Comparison of ENCODE assay signal across 19 mouse cellular contexts in the genomic region with DNA sequence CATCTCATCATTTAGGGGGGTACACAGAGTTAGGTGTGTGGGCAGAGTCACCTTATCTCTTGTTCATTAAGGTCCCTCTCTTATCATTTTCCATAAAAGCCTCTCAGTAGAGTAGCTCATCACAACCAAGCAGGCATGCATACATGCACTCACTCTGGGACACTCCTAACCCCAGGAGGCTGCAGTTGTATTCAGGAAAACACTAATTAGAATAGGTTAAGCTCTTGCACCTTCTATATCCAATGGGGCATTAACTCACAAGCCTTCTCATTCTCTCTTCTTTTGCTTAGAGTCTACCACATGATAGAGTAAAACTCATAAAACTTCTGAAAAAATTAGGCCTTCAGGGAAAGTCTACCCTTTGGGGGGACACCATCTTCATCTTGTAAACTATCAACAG. TPM values are rescaled to one million over a fixed set of nuclear protein-coding genes. Genes with fewer than 3 reads are reported as not detected.
DNase-seq lines count a peak whose midpoint lies in the region; ATAC-seq and TF ChIP-seq lines count a peak whose summit lies in the region.
"Had no signal": no experiment of that assay in that cellular context is flagged by ENCODE, and none has a peak within 500 bp of the region (broad histone marks: within the 10 kb centered on the region; RNA-seq: fewer than 3 reads in every experiment).

TSS of gene Olfr358 (minus strand) at position 101 of the 400 bp plus-strand sequence.

- H3K4me1 ChIP-seq in lung, postnatal 0 days (ENCODE audit: insufficient read depth, low read depth, low read length) = no peaks in the 10 kb centered on the region

- no peak for ATAC-seq in lung, postnatal 0 days
- ATAC-seq: activated CD4-positive, CD25-positive, alpha-beta regulatory T cell, adult 4 months; CD4-positive, CD25-positive, alpha-beta regulatory T cell, adult 4 months; Patski had no signal

- no peak within 1 kb of the TSS for H3K4me2 ChIP-seq in lung, postnatal 0 days (replicated peaks; ENCODE audit: low read depth, low read length)

- H3K27ac ChIP-seq in lung, postnatal 0 days (ENCODE audit: low read length) = no peak within 1 kb of the TSS

- H3K36me3 ChIP-seq in lung, postnatal 0 days (ENCODE audit: insufficient read depth, low read length) = no peaks in the 10 kb centered on the region
- H3K36me3 ChIP-seq: G1E had no signal

- TF ChIP-seq EP300 in lung, postnatal 0 days (IDR thresholded peaks at IDR 0.05) = no peak

- no peak within 1 kb of the TSS for H3K9ac ChIP-seq in lung, postnatal 0 days (replicated peaks; ENCODE audit: low read depth)

- no peaks in the 10 kb centered on the region for H3K9me3 ChIP-seq in lung, postnatal 0 days (ENCODE audit: low read length)
- H3K9me3 ChIP-seq: G1E had no signal

- DNase-seq in lung, postnatal 0 days (ENCODE audit: low spot score) = peak; percentile 2
- DNase-seq in lung, postnatal 10 days = no peak
- DNase-seq: adrenal gland, adult 2 months; adrenal gland, adult 8-10 months; adrenal gland, postnatal 10 days; adrenal gland, postnatal 14 days; adrenal gland, postnatal 25 days; adrenal gland, postnatal 36 days; B cell, adult 2 months; cerebellum, adult 11 months; cerebellum, adult 11-12 months; cerebellum, adult 18-20 months; cerebellum, adult 2 months had no signal

- H3K27me3 ChIP-seq in lung, postnatal 0 days (replicated peaks; ENCODE audit: insufficient read depth, low read length) = no peaks in the 10 kb centered on the region
- H3K27me3 ChIP-seq: Patski had no signal

- no peak within 1 kb of the TSS for H3K4me3 ChIP-seq in lung, postnatal 0 days (ENCODE audit: low read depth, low read length)

- TF ChIP-seq CTCF in lung, postnatal 0 days (IDR thresholded peaks at IDR 0.05) = no peak

RNA-seq across cellular contexts. Expression of gene Olfr358, which starts in this region (rescaled TPM):
- not detected in 2 replicates for polyA plus RNA-seq in lung, postnatal 0 days (2015; fragmentation: Nextera tagmentation; extraction: Ambion mirVana)
- polyA plus RNA-seq: activated CD4-positive, CD25-positive, alpha-beta regulatory T cell, adult 4 months; adrenal gland, adult 2 months; brain, embryonic 14.5 days; C2C12; CD4-positive, CD25-positive, alpha-beta regulatory T cell, adult 4 months; cerebellum, adult 2 months; G1E; Patski had no signal

Comparison
In these comparisons a context has a peak if more than half of its experiments do, and no peak if none do; other contexts are left out.
1. Peak in DNase-seq in lung, postnatal 0 days; RNA of the gene not detected or under 1 TPM.